Mouse (Mus musculus) ES-Bruce4 (cell line): ENCODE data around the gene Cep128. TPM values are rescaled to one million over a fixed set of nuclear protein-coding genes. Genes with fewer than 3 reads are reported as not detected.

Experiments used
- H3K27ac ChIP-seq: 2 replicates; pipeline ENCODE4 v1.5.1; 2012; ENCODE audit warnings: low read length, inconsistent platforms; ENCODE audit not compliant: insufficient read depth
- H3K27me3 ChIP-seq: 2 replicates; pipeline ENCODE4 v1.6.1; 2012; ENCODE audit warnings: mild to moderate bottlenecking, low read length, inconsistent platforms; ENCODE audit not compliant: control insufficient read depth, poor library complexity, insufficient read depth, severe bottlenecking
- H3K36me3 ChIP-seq: 2 replicates; pipeline ENCODE4 v1.6.1; 2012; ENCODE audit warnings: inconsistent platforms, mild to moderate bottlenecking, low read length, moderate library complexity; ENCODE audit not compliant: control insufficient read depth, poor library complexity, insufficient read depth, severe bottlenecking
- H3K4me1 ChIP-seq: one replicate; pipeline ENCODE4 v1.8.1; 2011; ENCODE audit warnings: low read length; ENCODE audit not compliant: control insufficient read depth, insufficient read depth
- H3K4me3 ChIP-seq: 2 replicates; pipeline ENCODE4 v1.5.1; 2011; ENCODE audit warnings: low read depth, mild to moderate bottlenecking, low read length
- H3K9ac ChIP-seq: 2 replicates; pipeline ENCODE4 v1.6.1; 2012; ENCODE audit warnings: low read depth, mild to moderate bottlenecking, inconsistent platforms; ENCODE audit not compliant: poor library complexity, severe bottlenecking
- H3K9me3 ChIP-seq: replicated peaks from 2 replicates; pipeline ENCODE4 v1.6.1; 2012; ENCODE audit warnings: mild to moderate bottlenecking, low read length, inconsistent platforms; ENCODE audit not compliant: control insufficient read depth, poor library complexity, insufficient read depth, severe bottlenecking
- CTCF ChIP-seq: IDR thresholded peaks from one replicate; pipeline ENCODE4 v1.8.1; 2011; ENCODE audit warnings: low read depth, low read length
- EP300 ChIP-seq: IDR thresholded peaks from 2 replicates; pipeline ENCODE4 v1.6.1; 2011; ENCODE audit warnings: low read depth, low read length; ENCODE audit not compliant: insufficient read depth
- POLR2A ChIP-seq: IDR thresholded peaks from one replicate; pipeline ENCODE4 v1.8.1; 2011; ENCODE audit warnings: low read length; ENCODE audit not compliant: insufficient read depth
- polyA plus RNA-seq: library from polyadenylated mRNA; stranded (reverse); fragments of >200 nt; gene quantifications from 2 replicates; pipeline ENCODE4 v1.2.4, GENCODE M21; 2011; ENCODE audit warnings: low read depth; ENCODE audit not compliant: missing spikeins, insufficient read depth, insufficient read length

Cep128 gene
- polyA plus RNA-seq, 1 experiment, result 18.3 TPM

DNA sequence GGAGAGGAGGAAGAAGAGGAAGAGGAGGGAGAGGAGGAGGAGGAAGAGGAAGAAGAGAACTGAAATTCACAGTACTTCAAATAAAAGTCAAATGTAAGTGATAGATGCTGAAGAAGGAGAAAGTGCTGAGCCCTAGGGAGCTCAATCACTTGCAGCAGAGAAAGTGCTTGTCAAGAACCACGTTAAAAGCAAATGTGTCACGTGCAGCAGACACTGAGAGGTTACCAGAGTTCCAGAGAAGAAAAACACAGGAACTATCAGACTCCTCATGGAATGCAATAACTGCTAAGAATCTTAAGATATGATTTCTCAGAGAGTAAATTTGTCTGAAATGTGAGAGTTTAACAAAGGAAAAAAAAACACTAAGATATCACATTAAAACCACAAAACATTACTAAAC is 225.7 kb downstream of the Cep128 start:
- no peaks in the 10 kb centered on the region for H3K9me3 ChIP-seq
- no peak overlapping the region for H3K9ac ChIP-seq
- TF ChIP-seq POLR2A, result no peak
- TF ChIP-seq EP300, result no peak
- no peak for TF ChIP-seq CTCF
- no peaks in the 10 kb centered on the region for H3K27me3 ChIP-seq
- no peaks in the 10 kb centered on the region for H3K36me3 ChIP-seq
- H3K4me3 ChIP-seq, result no peak overlapping the region
- H3K4me1 ChIP-seq, result no peaks in the 10 kb centered on the region
- H3K27ac ChIP-seq, result no peak overlapping the region

GRCm38 (mm10) chr12:91154052-91154451 is 230.2 kb downstream of the Cep128 start:
- no peak for TF ChIP-seq CTCF
- no peak for TF ChIP-seq EP300
- TF ChIP-seq POLR2A, result no peak
- no peak overlapping the region for H3K4me3 ChIP-seq
- no peak overlapping the region for H3K9ac ChIP-seq
- H3K27me3 ChIP-seq, result no peaks in the 10 kb centered on the region
- H3K4me1 ChIP-seq, result no peaks in the 10 kb centered on the region
- H3K36me3 ChIP-seq, result no peaks in the 10 kb centered on the region
- no peak overlapping the region for H3K27ac ChIP-seq
- no peaks in the 10 kb centered on the region for H3K9me3 ChIP-seq

- H3K9ac ChIP-seq, result no peak overlapping the region
- H3K36me3 ChIP-seq, result no peaks in the 10 kb centered on the region
- H3K27me3 ChIP-seq, result no peaks in the 10 kb centered on the region
- no peaks in the 10 kb centered on the region for H3K9me3 ChIP-seq
- H3K27ac ChIP-seq, result no peak overlapping the region
- no peak overlapping the region for H3K4me3 ChIP-seq
- no peak for TF ChIP-seq POLR2A
- no peaks in the 10 kb centered on the region for H3K4me1 ChIP-seq
These were observed 235.1 kb downstream of the Cep128 start for GRCm38 (mm10) chr12:91149152-91149551.

GRCm38 (mm10) chr12:91134740-91135517 is 249.3 kb downstream of the Cep128 start:
- Histone ChIP-seq H3K9me3 (no peaks in the 10 kb centered on the region), H3K36me3 (no peaks in the 10 kb centered on the region), H3K4me3 (no peak overlapping the region), H3K27ac (no peak overlapping the region), H3K27me3 (no peaks in the 10 kb centered on the region), H3K4me1 (no peaks in the 10 kb centered on the region), H3K9ac (no peak overlapping the region)
- TF ChIP-seq CTCF, result no peak
- no peak for TF ChIP-seq EP300
- TF ChIP-seq POLR2A, result no peak

DNA sequence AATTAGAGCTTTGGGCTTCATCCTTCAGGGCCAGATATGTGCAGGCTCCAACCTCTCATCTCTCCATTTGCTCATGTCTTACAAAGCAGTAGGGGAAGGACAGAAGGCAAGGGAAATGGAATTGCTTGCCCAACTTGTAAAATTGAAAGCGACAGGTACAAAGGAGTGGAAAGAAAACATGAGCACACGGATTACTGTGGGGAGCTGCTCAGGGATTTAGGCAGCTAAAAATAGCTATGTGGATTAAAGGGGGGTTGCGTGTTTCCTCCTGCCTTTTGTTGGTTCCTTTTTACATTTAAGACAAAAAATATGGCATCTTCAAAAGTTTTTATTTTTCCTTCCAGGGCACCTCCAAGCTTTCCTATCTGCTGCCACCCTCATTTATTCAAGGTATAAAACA is 269.2 kb downstream of the Cep128 start:
- Histone ChIP-seq H3K4me1 (no peaks in the 10 kb centered on the region), H3K9me3 (no peaks in the 10 kb centered on the region), H3K27ac (no peak overlapping the region), H3K36me3 (no peaks in the 10 kb centered on the region), H3K4me3 (no peak overlapping the region), H3K27me3 (no peaks in the 10 kb centered on the region), H3K9ac (no peak overlapping the region)
- no peak for TF ChIP-seq CTCF
- TF ChIP-seq POLR2A, result no peak
- no peak for TF ChIP-seq EP300

- Histone ChIP-seq H3K27me3 (no peaks in the 10 kb centered on the region), H3K9ac (no peak overlapping the region), H3K4me3 (no peak overlapping the region), H3K4me1 (no peaks in the 10 kb centered on the region), H3K27ac (no peak overlapping the region), H3K36me3 (no peaks in the 10 kb centered on the region), H3K9me3 (no peaks in the 10 kb centered on the region)
- TF ChIP-seq EP300 (no peak), CTCF (no peak), POLR2A (no peak)
These were observed 280.9 kb downstream of the Cep128 start for GRCm38 (mm10) chr12:91103316-91103715.
